Mouse (Mus musculus) lung, postnatal 14 days (tissue): Measurements from ENCODE around the gene Jade2.

Experiments used
- DNase-seq: peaks from one replicate; pipeline ENCODE4 v3.0.0; 2021

Jade2 gene

DNA sequence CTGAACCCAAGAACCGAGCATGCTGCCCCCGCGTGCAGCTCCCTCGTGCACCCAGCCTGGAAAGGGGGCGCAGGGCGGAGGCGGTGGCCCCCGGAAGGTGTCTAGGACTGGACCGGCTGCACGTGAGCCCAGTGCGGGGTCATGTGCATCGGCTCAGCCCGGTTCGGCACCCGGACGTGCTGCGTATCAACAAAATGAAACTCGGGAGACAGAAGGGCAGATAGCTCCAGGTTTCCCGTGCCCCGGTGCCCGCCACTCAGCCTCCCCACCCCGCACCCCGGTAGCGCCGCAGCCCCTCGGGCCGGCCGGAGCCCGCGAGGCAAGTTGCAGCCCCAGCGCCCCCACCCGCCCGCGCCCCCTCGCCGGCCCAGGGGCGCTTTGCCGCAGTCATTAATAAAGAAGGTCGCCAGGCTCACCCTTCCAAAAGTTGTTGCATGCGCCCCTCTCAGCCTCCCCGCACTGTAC, 805 bp downstream of the Jade2 start:
- peak; percentile 54 for DNase-seq

DNA sequence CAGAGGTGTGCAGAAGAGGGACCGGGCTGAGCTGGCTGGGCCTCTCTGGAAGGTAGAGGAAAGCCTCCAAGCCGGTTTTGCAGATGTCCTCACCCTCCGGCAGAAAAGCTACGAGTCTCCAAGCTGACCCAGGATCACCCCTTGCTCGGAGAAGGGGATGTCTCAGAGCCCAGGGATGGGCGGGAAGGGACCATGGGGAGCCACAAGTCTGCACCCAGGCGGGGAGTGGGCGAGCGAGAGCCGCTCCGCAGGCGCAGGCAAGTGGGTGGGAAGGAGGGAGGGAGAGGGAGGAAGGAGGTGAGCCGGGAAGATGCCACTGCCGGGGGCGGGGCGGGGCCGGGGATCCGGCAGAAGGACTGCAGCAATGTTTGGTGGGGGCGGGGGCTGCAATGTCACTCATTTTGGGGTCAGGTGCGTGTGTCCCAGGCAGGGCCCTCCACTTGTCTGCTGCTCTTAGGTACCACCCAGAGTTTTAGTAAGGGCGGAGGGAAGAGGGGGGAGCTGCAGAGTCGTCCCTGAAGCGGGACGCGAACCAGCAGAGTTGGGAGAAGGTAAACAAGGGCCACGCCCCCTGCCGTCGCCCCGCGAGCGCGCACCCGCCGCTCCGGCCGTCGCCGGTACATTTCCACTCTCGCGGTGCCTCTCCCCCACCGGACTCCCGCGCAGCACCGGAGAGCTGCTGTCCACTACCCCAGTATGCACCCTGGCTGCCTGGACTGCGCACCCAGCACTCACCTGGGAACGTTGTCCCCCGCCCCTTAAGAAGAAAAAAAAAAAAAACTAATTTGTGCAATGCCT, 1.4 kb downstream of the Jade2 start:
- peak; percentile 76 for DNase-seq

DNA sequence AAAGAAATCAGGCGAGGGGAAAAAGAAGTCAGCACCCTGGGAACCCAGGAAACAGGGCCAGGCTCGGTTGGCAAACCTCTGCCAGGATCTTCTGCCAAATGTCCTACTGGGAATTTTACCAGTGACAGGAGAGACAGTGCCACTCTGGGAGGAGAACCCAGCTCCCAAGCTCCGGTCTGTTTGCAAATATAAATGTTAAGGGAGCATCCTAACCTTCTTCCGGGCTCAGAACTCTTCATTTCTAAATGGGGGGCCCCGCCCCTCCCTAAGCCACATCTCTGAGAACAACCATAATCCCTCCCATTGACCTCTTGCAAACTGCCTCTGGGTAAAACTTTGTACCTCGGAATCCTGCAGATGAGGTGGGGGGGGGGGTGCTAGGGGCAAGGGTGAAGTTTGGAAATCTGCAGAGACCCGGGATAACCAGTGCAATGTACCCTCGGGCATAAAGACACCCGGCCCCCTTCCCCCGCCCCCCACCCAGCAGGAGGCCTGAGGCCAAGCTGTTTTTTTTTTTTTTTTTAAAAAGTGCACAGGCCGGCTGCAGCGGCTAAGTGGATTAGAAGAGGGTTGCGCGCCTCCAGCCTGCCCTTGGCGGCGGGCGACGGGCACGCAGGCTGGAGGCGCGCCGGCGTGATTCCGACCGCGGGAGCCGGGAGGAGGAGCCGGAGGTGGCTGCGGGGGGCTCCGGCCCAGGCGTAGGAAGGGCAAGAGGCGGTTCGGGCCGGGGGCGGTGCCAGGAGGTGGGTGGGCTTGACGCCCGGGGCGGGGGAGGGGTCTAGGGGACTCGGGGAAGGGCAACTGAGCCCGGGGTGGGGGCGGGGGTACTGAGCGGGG, 2.3 kb downstream of the Jade2 start:
- DNase-seq = peak; percentile 87

DNA sequence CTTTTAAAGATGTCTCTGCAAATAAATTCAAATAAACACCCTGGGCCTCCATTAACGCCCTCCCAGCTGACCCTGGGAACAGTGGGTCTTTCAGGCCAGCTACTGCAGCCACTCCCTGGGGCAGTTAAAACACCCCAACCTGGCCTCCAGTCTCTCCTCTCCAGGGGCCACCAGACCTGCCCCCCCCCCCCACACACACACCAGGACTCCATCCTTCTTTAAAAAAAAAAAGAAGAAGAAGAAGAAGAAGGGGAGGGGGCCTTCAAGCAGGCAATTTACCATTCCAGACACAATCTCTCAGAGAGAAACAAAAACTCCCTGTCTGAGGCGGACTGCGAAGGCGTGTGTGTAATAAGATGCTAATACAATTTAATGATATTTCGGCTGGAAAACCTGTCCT, 4.9 kb downstream of the Jade2 start:
- DNase-seq = no peak

DNA sequence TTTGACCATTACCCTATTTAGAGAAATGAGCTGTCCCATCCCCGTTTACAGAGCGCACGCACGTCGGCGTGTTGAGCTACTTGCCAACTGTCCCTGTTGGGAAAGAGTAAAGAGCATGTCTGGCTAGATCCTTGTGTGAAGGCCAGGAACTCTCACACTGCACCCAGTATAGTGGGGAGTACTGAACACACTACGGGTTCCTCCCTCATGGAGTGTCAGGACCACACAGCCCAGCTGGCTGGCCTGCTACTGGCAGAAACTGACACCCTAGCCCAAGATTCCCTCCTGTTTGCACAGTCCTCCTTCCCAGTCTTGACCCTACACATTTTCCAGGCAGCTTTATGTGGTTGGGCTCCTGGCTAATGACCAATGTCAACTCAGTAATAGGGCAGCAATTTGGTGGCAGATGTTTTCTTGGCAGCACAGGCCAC, 5.3 kb downstream of the Jade2 start:
- DNase-seq = peak; percentile 61

DNA sequence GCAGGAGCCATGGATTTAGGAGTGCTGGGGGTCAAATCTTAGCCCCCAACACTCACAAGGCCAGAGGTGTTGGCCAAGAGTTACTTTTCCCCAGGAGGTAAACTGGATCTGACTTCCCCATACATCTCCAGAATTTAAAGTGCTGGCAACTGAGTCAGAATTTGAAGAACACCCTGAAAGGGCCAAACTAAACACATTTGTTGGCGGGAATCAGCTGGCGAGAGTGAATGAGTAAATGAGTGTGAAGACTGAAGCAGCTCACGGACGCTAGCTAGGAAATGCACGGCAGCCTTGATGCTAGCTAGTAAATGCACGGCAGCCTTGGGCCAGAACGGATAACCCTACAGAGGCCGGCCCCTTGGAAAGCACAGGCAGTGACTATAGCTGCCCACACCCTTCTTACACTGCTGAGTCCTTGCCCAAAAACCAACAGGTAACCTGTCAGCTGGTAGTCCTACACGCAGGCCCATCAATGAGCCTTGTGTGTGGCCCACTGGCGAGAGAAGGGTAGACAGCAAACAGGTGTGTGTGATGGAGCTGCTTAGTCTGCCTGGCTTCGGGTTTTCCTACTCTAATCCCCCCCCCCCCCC, 6.6 kb downstream of the Jade2 start:
- no peak for DNase-seq

DNA sequence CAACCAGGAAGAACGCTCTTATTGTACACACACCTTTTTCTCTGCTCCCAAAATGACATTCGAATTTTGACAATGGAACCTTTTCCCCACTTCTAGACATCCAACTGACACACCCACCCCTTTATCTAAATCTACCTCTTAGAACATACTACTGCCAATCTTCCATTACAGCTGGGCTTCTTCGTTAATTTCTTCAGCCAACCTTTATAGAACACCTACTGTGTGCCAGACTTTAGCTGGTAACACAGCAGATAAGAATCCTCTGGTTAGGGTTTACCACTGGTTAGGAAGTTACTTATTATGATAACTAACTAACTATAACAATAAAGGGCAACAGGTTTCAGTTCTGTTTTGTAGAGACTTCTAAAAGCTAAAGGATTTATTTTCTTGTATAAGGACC, 9.1 kb downstream of the Jade2 start:
- DNase-seq = no peak

DNA sequence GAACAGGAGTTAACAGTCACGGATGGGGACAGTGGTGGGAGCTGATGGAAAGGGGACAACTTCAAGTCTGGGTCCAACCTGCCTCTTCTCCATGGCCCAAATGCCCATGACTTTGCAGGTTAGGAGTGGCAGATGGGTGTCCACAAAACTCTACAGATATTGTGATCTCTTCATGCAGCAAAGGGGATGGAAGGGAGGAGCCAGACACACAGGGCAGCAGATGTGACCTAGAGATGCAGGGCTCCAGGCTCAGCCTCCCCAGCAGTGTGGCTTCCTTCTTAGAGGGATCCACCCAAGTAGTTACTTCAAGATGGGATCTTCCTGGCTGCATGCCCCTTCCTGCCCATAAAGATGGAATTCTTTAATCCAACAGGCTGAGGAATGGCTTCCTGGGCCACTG, 9.6 kb downstream of the Jade2 start:
- DNase-seq = no peak

DNA sequence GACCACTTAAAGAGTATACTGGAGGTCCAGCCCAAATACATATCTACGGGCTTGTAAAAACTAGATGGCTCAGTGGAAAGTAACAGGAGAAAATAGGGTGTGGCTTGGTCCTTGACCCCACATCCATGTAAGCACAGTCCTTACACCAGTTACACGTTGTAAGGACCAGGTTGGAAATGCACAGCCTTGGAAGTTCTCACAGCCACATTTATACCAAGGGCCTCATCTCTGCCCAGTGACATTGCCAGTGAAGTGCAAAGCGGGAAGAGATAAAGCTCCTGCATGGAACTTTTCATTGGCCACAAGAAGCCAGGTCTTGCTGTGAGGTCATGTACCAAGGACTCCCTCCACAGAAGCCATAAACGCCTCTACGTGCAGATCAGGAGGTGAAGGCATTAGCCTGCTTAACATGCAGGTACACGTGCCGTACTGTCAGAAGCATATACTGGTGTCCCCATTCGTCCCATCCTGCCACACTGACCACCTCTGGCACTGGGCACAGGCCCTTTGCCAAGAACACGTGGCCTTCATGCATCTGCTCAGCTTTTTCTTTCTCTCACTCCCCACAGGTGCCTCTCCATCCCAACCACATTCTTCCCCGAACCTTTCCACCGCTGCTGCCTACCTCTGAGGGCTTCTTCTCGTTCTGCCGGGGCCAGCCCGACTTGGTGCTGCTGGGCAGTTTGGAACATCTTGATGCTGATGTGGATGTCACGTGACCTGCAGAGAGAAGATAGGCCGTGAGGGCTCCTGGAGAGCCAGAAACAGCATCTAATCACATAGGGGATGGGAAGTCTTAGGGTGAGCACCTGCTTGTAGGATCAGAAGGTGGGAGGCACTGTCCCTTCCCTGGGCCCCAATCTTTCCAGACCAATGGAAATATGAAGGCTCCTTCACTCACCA, 11.2 kb downstream of the Jade2 start:
- no peak for DNase-seq

DNA sequence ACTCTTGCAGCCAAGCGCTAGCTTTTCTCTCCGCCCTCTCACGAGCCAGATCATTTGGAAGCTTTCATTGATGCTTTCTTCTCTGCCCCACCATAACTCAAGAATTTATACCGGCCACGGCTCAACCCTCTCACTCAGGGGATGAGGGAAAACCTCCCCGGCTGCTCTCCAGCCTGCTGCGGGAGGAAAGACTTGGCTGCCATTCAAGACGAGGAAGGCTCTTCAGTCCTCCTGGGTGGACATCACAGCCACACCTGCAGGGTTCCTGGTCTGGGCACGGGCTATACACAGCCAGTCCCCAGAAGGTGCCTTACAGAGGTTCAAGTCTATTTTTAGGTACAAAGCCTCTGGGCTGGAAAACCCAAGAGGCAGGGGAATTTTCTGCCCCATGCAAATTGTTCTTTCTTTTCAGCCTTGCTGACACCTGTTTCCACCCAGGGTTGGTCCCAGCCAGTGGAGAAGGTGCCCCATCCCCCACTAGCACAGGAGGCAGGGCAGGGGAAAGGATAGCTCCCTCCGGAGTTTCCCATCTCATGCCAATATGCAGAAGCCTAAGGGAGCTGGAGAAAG, 12.8 kb downstream of the Jade2 start:
- DNase-seq = no peak

DNA sequence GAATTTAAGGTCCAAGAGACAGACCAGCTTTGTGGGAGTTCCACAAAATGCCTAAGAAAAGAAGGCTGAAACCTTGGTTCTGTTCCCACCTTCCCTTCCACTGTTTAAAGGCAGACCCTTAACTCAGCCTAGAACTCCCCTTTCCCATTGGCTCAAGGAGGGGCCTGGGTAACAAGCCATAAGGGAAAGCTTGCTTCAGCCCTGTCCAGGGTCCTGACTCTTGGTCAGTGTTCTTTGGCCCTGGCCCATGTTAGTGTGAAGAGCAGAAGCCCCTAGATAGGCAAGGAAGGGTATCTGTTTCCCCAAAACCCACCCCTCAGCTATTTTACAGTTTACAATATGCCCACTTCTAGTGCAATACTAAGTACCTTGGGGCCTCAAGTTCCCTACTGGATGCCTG, 13.6 kb downstream of the Jade2 start:
- no peak for DNase-seq

DNA sequence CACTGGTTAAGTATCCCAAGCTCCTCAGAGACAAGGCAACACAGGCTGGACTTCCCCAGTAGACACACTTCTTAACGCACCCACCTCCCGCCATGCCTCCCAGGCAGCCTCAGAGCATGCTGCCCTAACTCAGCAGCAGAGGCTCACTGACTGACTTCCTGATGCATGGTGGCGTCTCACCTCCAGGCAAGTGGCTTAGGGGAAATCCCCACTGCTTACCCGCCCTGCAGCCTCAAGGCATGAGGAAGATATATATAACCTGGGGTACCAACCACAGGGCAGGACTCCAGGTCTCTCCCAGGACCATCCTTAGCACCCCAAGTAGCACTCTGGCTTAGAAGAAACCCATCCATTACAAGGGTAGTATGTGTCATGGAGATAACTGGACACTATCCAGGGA, 14.3 kb downstream of the Jade2 start:
- DNase-seq = no peak

DNA sequence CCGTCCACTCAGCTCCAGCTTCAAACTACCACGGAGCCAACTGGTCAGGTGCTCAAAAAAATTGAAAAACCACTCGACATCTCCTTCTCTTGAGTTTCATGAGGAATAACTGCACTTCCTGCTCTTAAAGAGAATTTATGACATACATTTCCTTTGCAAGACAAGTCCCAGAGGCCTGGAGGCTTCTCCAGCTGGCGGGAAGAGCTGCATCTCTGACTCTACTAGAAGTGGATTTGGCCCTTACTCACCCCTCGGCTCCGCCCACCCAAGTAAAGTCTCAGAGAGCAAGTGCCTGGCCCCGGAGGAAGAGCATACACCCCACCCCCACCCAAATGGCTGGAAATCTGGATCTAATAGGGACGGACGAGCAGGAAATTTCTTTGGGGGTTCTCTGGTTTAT, 16.3 kb downstream of the Jade2 start:
- no peak for DNase-seq

DNA sequence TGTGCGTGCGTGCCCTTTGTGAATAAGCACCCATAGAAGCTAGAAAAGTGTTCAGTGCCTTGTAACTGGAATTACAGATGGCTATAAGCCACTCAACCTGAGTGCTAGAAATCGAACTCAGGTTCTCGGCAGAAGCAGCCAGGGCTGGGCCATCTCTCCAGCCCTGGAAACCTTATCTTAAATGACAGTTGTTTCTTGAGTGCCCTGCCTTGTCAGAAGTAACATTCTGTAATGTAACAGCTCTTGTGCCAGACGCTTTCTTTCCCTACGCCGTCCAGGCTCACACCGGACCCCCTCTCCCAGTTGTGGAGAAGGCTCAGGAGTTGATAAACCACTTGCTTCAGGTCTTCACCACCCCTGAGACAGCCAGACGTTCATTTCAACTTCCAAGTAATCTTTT, 16.8 kb downstream of the Jade2 start:
- no peak for DNase-seq

DNA sequence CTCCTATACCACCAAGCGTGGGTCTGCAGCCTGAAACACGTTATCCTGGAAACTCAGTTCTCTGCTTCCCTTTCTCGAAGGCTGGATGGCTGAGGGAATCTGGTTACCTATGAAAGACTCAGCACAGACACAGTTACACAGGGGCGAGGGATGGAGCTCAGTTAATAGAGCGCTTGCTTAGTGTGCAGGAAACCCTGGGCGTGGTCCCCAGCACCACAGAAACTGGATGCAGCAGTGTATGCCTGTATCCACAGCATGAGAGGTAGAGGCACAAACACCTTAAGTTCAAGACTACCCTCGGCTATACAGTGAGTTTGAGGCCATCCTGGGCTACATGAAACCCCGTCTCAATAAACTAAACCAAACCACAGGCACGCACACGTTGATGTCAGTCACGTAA, 17.5 kb downstream of the Jade2 start:
- DNase-seq = no peak

DNA sequence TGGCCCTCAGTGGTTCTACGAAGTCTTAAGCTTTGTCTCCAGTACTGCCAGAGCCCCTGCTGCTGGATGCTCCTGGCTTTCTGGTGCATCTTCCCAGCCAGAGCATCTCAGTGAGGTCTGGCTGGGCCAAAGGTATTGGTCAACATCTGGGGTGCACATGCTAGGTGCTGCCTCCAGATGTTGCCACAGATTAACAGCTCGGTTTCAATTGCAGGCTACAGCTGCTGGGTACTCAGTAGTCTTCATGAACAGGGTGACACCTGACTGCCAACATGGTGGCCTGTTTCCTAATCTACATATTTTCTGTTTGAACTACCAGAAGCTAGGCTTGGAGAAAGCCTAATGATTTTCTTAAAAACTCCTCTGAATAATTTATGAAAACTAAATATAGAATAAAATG, 18.3 kb downstream of the Jade2 start:
- DNase-seq = no peak

DNA sequence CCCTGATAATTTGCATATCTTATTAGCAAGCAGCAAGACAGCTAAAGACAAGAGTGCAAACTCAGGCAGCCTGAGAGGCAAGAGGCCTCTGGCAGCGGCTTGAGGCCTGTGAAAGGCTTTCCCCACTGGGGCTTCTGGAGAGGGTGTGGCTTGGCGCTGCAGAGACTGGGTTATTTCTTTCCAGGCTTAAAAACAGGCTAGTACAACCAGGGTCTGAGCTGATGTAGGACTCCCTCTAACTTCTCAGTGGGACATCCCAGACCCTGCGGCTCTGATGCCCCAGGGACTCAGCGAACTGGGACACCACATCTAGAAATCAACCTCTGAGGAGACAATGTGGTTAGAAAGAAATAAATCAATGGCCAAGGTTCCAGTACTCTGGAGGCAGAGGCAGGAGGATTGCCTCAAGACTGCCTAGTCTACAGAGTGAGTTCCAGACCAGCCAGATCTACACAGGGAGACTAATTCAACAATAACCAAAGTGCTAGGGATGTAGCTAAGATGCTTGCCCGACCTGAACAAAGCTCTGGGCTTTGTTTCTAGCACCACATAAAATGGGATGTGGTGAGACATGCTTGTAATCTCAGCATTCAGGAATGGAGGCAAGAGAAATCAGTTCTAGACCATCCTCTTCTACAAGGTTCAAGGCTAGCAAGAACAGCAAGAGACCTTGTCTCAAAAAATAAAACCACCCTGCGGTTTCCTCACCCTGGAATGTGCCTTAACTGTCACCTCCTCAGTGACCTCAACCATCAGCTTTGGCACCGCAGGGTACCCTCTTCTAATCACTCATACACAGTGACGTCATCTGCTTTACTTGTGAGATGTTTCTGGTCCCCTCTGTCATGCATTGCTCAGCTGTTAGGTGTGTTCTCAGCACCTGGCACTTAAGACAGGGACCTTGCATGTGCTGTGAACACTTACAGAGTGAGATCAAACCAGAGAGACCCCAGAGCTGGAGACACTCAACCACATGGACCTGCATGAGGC, 20.0 kb downstream of the Jade2 start:
- no peak for DNase-seq

DNA sequence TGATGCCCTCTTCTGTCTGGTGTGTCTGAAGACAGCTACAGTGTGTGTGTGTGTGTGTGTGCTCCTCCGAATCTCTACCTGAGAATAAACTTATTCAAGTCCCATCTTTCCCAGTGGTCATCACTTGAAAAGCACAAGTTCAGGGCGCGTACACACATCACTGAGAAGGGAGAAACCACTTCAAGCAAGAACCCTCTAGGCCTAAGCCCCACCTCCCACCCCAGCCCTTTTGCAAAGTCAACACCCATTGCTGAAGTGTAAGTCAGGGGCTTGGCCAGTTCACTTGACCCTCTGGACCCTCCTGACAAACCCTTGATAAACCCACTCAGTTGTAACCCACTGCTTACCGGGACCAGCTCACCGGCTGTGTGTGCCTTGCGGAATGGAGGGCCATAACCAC, 20.9 kb downstream of the Jade2 start:
- no peak for DNase-seq

DNA sequence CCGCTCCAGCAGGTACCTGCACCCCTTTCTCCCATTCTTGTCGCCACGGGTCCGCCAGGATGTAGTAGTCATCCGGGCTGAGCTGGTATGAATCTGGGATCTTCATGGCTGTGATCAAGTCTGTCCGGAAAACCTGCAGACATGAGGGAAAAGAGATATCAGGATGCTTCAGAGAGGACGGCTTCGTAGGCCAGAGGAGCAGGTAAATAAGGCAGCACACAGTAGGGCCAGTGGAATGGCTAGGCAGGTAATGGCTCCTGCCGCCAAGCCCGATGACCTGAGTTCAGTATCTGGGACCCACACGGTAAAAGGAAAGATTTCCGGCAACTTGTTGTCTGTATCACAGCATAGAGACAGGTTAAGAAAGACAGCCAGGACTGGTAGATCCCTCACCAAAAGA, 21.9 kb downstream of the Jade2 start:
- no peak for DNase-seq

DNA sequence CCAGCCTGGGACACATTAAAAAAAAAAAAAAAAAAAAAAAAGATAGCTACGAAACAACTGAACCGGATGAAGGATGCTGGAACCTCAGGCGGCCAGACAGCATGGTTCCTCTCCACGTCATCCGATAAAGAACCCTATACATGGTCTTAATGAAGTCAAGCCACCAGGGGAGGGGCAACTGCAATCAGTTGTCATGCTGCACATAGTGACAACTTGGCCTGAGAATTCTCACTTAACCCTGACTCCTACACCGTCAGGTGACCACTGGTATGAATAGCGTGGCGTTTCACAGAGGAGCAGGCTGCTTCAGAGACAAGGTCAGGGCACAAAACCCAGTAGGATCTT, 23.4 kb downstream of the Jade2 start:
- no peak for DNase-seq

DNA sequence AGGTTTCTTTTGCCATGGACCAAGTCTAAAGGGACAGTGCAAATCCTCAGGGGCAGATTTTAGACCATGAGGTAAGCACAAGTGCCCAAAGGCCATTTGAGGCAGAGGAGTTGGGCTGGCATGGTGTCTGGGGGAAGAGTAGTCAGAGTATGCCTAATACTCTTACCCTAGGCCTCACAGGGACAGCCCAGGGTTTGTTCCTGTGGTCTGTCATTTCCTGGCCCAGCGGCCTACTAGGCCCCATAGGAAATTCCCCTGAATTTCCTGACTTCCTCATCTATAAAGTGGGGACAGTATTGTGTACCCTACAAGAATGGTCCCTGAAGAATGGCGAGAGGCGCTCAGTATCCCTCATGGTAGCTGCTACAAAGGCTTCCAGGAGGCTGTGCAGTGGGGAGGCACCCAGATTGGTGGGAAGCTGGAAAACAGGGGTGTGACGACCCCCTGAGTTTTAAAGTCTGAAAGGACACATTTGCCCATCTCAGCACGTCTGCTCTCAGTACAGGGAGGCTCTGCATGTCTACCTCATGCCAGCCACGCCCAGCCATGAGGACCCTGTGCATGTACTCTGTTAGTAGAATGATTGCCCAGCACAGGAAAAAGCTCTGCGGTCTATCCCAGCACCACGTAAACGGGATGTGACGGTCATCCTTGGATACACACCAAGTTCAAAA, 23.9 kb downstream of the Jade2 start:
- DNase-seq = no peak
